Mouse (Mus musculus) T-cell, adult 2 months (primary cell): ENCODE measurements at regions not wholly inside any gene's neighbourhood (a gene's known extent, or its start where the extent isn't known, plus 50 kb on each side); places are given as distances from the start of the nearest gene placed in this dataset.

Source experiments
- DNase-seq: peaks from one replicate; pipeline ENCODE4 v3.0.0; 2022; ENCODE audit warnings: low spot score

DNA sequence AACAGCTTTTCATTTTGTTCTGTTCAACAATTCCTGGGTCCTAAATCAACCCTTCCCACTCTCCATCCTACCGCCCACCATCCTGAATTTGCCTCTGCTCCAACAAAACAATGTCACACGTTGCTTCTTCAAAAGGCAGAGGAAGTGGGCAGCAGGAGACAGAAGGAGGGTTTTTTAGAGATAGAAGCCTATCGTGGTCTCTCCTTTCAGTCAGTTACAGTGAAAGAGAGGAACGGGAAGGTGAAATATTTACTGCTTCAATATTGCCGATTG is 181.7 kb downstream of the Rdh14 start:
- no peak for DNase-seq

DNA sequence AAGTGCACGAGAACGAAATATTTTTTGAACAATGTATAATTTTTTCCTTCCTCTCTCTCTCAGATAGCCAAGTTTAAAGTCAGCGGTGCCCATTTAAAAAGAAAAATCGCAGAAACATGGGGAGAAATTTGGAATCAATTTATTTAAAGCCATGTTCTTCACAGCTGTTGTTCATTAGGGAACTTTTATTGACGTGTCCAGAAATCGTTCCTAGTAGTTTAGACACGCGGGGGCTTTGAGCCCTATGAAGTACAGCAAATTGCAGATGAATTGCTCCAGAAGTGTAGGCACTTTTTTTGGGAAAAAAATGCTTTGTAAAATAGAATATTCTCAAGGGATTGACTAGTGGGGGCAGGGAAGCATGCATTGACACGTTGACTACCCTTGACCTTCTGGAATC is 182.8 kb downstream of the Rdh14 start:
- no peak for DNase-seq

DNA sequence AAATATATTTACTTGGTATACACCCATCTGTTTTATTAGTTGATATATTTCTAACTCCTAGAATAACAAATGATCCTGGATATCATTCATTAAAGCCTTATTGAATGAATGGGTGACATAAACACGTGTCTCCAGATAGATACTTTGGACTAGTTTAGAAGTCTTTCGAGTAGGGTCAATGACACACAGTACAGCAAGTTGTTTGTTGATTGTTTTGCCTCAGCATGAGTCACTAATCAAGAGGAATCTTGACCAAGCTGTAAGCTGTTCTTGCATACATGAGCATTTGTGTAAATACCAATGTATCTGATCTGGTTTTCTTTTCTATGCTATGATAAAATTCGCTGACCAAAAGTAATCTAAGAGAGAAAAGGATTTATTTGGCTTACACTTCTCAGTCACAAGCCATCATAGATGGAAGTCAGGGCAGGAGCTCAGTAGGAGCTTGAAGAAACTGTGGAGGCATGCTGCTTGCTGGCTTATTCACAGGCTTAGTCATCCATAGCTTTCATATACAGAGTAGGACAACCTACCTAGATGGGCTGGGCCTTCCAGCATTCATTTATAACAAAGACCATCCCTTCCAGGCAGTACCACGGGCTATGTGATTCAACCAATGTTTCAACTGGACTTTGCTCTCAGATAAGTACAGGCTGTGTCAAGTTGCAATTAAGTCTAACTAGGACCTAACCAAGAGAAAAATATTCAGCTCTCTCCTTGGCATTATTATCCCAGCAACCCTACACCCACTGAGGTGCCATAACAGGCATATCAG is 192.5 kb downstream of the Rdh14 start:
- DNase-seq = no peak

DNA sequence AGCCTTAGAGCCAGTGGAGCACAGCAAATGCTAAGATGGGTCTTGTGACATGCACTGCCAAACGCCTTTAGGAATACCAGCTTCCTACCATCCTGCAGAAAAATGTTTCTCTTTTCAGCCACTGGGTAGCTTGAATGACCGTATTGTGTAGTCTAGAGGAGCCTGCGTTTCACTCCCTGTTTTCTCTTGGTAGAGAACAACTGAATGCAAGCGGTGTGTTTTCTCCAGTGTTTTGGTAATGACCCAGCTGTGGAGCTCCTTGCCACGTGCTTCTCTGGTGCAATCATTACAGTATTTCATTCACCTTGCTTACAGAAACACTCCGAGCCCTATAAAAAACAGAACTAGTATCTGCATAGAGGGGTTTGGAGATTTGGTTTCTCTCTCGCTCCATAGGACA is 193.5 kb downstream of the Rdh14 start:
- DNase-seq = no peak

DNA sequence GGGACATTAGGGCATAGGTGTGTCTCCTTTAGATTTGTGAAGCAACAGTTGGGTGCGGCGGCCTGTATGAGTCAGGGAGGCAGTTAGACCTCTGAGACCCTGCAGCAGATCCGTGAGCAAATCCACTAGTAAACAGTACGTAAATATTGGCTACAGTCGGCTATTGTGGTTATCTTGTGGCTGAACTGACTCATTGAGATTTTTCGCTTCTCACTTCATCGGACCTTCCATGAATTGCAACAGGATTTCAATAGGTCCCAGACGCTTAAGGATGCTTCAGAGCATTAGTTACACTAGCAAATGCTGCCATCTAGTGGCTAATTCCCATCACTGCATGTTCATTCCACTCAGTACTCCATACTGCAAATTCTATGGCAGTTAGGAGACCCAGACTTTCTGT is 199.0 kb downstream of the Rdh14 start:
- DNase-seq = peak; percentile 3

DNA sequence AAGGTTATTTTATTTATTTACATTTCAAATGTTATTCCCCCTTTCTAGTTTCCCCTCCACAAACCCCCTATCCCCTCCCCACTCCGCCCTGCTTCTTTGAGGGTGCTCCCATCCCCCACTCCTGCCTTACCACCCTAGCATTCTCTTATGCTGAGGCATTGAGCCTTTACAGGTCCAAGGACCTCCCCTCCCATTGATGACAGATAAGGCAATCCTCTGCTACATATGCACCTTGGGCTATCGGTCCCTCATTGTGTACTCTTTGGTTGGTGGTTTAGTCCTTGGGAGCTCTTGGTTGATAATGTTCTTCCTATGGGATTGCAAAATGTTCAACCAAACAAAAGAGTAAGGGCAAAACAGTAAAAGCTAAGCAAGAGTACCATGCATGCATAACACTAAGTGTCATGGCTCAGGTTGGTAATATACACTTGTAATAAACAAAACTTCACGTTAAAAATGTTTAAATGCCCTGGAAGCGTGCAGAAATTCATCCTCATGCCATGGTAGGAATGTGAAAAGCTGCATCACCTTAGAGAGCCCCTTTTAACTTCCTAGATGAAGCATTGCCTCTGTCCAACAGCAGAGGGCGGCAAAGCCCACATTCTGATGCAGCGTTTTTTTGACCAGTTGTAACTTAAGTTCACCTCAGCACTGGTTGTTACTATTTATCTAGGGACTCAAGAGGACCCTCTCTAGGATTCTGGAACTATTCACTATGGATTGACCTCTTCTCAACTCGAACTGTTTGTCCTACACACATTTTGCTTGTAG is 207.6 kb downstream of the Rdh14 start:
- DNase-seq = no peak

DNA sequence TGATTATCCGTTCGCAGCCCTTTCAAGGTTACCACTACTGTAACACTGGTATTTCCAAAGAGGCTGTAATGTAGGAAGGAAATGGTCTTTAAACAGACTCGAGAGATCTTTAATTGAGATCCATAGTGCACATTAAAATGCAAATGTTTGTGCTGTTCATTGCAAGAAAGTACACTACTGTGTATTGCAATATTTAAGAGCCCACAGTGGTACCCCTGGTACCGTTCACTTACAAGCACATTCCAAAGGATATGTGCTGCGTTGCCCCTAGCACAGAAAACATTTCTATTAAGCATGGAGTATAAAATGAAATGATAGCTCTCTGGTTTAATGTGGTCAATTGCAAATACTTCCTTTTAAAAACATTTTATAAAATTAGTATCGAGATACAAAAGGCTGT is 209.5 kb downstream of the Rdh14 start:
- no peak for DNase-seq

DNA sequence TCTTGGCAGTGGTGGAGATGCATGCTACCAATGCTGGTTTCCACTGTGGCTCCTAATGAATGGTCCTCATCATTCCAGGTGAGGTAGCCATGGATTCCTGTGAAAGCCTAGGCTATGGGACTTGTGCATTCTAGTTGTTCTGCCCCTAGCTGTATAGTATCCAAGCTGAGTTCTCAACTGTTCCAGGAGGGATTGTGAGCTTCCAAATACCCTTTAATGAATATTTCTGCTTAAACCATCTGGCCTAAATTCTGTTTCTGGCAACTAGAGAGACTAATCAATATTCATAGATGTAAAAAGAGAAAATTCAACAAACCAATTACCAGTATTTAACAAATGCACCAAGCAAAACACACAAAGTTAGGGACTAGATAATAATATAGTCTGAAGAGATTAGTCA is 227.7 kb downstream of the Rdh14 start:
- no peak for DNase-seq

DNA sequence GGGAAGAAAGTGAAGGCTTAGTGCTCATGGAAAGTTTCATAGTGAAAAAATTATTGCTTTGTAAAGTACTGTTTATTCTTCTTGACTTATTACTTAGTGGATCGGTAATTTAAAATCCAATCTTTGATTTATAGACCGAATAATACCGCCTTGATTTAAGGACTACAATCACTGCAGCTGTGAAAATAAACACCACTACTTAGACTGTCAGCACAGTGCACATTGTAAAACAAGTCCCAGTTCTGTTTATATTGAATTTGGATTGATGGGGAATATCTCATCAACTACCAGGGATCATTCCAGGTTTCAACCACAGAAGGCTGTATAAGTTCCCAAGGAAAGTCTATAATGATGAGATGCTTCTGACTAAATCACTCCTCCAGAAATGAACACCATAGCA is 230.0 kb downstream of the Rdh14 start:
- DNase-seq = no peak

DNA sequence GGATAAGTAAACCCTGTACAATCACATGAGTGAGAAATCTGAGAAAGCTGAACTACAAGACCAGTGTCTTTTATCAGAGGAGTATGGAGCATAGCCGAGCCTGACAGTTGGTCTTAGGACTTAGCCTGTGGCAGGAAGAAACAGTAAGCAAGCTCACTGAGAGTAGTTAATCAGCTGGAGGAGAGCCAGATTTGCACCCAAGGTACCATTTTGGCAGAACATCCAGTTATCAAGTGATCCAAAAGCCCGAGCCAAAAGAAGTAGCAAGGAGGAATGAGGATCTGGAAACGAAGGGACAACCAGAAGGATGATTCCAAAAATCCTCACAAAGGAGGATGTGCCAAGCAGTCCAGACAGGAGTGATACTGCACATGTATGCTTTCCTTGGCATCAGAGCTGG is 248.0 kb downstream of the Rdh14 start:
- no peak for DNase-seq

DNA sequence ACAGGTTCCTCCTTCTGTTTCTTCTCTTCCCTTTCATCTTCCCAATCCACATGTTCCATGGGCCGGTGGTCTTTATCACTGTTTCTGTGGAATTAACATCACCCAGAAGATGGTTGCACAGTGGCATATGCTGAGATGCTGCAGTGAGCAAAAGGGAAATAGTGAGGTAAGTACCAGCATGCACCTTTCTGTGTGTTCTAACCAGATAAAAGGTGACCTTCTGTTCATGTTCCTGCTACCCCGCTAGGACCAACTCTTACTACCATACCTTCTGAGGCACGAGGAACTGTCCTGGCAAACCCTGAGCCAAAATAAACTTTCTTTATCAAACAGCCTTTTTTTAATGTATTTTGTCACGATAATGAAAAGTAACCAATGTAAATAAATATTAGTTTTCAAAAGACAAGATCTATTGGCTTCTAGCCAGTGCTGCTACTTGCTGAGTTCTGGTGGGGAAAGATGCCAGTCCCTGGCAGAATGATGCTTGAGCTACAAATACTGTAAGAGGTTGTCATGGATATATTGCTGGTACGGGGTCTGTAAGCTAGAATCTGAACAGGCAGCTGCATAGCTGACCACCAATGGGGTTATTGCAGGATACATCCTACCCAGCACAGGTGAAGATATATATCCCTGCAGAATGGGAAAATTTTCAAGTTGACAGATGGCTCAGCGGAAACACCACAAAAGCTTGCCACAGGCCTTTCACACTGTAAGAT is 264.1 kb downstream of the Rdh14 start:
- DNase-seq = no peak

DNA sequence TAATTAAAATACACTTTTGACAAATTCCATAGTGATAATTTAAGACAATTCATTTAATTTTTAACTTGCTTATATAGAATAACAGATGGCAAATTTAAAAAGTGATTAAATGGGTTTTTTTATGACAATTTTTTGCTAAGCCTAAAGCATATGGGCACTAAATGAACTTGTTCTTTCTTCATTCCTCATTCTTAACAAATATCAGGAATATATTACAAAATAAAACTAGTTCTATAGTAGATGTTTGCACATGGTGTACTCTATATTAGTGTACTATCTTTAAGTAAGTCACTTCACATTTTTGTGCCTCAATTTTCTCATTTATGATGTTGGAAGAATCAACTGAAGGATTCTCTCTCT is 264.6 kb downstream of the Rdh14 start:
- no peak for DNase-seq

DNA sequence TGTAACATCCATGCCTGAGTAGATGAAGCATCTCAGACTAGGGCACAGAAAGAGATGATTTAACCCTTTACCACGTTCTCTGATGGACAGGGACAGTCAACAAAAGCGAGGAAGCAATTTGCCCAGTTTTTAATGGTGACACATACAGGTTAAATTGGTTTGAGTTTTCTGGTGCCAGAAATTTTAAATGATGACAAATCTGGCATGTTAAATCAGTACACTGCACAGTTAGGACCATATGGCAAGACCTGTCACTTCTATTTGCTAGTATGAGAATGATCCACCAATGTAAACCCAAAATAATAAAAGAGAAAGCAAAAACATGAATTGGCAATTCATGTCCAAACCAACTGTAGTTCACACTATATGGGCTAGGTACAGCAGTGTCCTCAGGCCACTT is 268.3 kb downstream of the Rdh14 start:
- DNase-seq = no peak

DNA sequence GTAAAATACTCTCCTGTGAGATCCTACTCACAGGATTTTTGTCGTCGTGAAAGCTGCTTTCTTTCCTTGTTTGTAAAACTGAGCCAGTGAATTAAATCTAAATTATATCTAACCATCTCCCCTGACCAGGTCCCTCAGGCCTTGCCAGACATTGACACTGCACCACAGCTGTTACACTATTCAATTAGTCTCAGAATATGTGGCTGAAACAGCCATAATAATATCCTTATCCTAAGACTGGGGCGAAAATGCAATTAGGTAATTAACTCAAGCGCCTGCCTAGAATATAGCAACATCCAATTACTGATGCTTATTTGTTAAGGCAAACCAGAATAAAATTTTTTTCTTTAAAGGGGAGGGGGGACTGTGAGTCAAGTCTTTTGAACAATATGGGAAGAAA is 296.2 kb downstream of the Rdh14 start:
- DNase-seq = no peak
